Mouse (Mus musculus) heart, postnatal 0 days (tissue): ENCODE measurements at regions not wholly inside any gene's neighbourhood (a gene's known extent, or its start where the extent isn't known, plus 50 kb on each side); places are given as distances from the start of the nearest gene placed in this dataset.

Source experiments
- CTCF ChIP-seq: IDR thresholded peaks from 2 replicates; pipeline ENCODE4 v1.5.1; 2016; ENCODE audit warnings: antibody characterized with exemption, control low read depth, low read depth
- EP300 ChIP-seq: IDR thresholded peaks from 2 replicates; pipeline ENCODE4 v1.6.1; 2016; ENCODE audit warnings: antibody characterized with exemption, low read depth

- no peak for TF ChIP-seq CTCF
- TF ChIP-seq EP300, result no peak
Measured at GRCm38 (mm10) chr12:16053735-16054134, 237.0 kb upstream of the Trib2 start.
